Mouse (Mus musculus): ENCODE results near the gene Med22.

DNA sequence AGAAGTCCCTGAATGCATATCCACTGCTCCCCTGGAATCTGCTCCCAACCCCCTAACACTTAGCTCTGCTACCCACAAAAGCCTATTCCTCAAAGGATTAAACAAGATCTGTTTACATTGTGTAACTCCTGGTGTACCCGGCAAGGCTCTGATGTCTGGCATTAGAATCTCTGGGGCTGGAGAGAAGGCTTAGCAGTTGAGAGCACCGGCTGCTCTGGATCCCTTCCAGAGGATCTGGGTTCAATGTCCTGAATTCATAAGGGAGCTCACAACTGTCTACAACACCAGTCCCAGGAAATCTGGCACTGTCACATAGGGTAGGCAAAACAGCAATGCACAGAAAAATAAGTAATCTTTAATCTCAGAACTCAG is 47.0 kb upstream of the Med22 start:
- no peak for TF ChIP-seq POLR2A (IDR thresholded peaks at IDR 0.05; ENCODE audit: borderline replicate concordance, low read depth, low read length)
- TF ChIP-seq CTCF (IDR thresholded peaks at IDR 0.05; ENCODE audit: low read depth, low read length), result no peak
